Mouse (Mus musculus): ENCODE measurements around the gene Grb2.

GRCm38 (mm10) chr11:115601174-115601573 is 107.2 kb downstream of the Grb2 start:
- TF ChIP-seq CEBPB (IDR thresholded peaks at IDR 0.05; ENCODE audit: low read depth): no peak
- no peak for TF ChIP-seq USF1 (IDR thresholded peaks at IDR 0.05; ENCODE audit: low read depth)
- no peak for TF ChIP-seq CTCF (IDR thresholded peaks at IDR 0.05; ENCODE audit: control insufficient read depth, insufficient read depth, insufficient read length)
- TF ChIP-seq MAX (IDR thresholded peaks at IDR 0.05): no peak
- TF ChIP-seq FOSL1 (IDR thresholded peaks at IDR 0.05; ENCODE audit: insufficient read depth, low read length, poor library complexity, severe bottlenecking): no peak

All from C2C12 (cell line).